Mouse (Mus musculus) thymus, adult 2 months (tissue): ENCODE results near the gene Tcf7l2.

Experiments used
- CTCF ChIP-seq: fragments of 200-500 bp; IDR thresholded peaks from 2 replicates; pipeline ENCODE4 v1.5.1; 2012; ENCODE audit warnings: mild to moderate bottlenecking, control low read depth, low read length, moderate library complexity, borderline replicate concordance; ENCODE audit not compliant: control insufficient read depth, poor library complexity, insufficient read depth; ENCODE audit errors: extremely low read depth
- POLR2A ChIP-seq: fragments of 200-500 bp; IDR thresholded peaks from 2 replicates; pipeline ENCODE4 v1.6.1; 2012; ENCODE audit warnings: mild to moderate bottlenecking, low read length, control low read depth, moderate library complexity; ENCODE audit not compliant: control insufficient read depth, poor library complexity, insufficient read depth; ENCODE audit errors: extremely low read depth

GRCm38 (mm10) chr19:55827613-55828259, 86.1 kb downstream of the Tcf7l2 start:
- TF ChIP-seq POLR2A (no peak), CTCF (no peak)
